Mouse (Mus musculus): ENCODE measurements at regions not wholly inside any gene's neighbourhood (a gene's known extent, or its start where the extent isn't known, plus 50 kb on each side); places are given as distances from the start of the nearest gene placed in this dataset.

DNA sequence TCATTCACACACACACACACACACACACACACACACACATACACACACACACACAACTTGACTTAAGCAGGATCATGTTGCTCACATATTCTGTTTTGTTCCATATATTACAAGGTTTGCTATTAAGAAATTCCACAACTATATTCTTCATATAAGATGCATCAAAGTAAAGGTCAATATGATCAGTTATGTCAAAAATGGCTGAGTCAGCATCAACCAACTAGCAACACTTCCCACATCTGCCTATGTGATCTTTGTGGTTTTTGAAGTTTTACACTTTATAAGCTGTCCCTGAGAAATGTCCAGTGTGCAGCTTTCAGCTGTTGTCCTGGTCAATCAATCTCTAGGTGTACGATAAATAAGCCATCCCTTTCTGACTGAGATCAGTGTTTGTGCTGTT is 1339.3 kb upstream of the Dsel start:
- no peak for DNase-seq

DNA sequence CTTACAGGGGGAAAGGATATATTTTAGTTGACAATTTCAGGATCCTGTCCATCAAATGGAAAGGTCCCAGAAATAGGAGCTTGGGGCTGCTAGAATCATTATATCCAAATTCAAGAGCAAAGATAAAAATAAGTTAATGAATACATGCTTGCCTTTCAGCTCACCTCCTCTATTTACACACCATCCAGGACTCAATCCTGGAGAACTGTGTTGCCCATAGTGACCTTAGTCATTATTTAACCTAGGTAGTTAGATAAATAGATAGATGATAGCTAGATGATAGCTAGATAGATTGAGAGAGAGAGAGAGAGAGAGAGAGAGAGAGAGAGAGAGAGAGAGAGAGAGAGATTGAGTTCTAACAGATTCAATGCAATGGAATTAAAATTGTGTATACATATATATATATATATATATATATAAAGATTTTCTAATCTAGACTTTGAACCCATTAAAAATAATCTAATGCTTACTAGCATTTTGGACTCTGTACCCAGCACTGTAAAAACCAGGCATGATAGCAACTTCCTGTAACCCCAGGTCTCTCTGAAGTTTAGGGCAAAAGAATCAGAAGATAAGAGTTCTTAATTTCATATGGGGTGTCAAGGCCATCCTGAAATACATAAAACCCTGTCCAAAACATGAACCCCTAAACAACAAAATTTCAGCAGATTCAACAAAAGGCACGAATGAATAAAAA is 1329.5 kb upstream of the Dsel start:
- no peak for DNase-seq

DNA sequence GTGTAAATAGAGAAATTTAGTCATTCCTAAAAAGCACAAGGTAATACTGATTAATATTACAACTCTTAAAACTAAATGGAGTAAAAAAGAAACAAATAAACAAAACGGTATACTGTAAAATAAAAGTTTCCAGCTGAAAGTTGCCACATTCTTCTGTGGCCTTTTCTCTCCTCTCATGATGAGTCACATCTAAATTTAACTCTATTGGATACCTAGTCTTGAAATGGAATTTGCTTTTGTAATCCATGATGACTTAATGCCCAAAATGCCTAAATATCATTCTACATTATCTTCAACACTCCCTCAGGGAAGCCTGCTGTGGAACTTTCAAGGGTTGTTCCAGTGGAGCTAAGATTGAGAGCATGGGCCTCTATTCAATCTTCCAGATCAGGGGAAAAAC is 1298.5 kb upstream of the Dsel start:
- DNase-seq: no peak

Data from cerebellum, adult 9-10 months (tissue).